Mouse (Mus musculus) urinary bladder, postnatal 25 days (tissue): Measurements from ENCODE around the gene Sirt6.

Experiments
- DNase-seq: peaks from one replicate; pipeline ENCODE4 v3.0.0; 2022; ENCODE audit warnings: low spot score

Gene Sirt6

DNA sequence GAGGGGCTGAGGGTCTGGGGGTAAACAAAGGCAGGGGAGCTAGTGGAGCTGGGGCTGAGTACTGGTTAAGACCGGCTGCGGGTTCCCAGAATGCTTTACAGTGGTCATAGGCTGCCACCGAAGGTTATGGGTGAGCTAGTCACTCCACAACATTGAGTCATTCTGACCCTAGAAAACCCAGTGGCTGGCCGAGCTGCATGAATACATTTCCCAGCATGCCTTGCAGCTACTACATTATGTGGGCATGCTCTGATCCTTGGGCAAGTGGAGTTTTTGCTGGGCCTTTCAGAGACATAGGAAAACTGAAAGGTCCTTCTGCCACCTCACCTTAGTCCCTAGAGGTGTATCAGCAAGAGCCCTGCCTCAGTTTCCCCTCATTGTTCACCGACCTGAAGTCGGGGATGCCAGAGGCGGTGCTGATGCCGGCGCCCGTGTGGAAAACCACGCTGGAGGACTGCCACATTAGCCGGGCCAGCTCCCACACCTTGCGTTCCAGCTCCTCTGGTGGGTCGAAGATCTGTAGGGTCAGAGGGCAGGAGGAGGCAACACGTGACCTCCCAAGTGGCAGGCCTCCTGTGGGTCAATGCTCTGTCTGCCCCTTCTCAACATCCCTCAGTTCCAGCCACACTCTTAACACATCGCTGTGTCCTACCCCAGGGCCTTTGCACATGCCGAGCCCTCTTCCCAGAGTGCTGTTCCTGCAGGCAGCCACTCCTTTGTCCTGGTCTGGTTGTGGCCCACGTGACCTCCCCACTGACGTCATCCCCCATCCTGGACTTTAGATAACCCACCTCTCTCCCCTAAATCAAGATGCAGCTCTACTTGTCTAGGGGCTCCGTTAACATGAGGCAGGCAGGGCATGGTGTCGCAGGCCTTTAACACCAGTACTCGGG lies 1.2 kb downstream of the Sirt6 start:
- DNase-seq = no peak

DNA sequence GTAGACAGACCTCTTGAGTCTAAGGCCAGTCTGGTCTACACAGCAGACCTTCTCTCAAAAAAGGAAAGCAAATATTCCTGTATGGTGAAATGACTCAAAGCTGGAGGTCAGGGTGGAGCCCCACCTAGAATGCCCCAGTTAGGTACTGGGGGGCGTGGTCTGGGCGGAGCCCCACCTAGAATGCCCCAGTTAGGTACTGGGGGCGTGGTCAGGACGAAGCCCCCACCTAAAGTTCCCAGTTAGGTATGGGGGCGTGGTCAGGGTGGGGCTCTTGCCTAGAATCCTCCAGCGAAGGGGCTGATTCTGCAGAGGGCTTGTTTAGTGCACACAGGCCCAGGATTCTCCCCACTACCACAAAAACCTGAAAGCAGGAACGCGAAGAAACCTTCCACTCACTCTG lies 4.2 kb downstream of the Sirt6 start:
- DNase-seq = no peak

DNA sequence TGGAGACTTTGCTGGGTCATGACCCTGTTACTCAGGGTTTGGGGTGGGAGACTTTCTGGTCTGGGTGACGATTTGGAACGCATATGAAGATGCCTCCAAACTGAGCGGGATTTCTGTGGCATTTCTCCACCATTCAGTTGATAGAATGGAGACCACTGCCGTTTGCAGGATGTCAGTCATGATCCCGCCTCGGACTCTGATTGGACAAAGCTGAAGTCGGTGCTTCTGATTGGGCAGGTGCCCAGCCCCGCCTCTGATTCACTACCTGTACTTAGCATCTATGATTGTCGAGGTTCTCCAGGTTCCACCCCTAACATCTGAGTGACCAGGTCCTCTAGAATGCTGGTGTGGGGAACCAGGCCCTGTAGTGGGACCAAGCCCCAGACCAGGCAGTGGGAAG lies 6.8 kb downstream of the Sirt6 start:
- DNase-seq = no peak

DNA sequence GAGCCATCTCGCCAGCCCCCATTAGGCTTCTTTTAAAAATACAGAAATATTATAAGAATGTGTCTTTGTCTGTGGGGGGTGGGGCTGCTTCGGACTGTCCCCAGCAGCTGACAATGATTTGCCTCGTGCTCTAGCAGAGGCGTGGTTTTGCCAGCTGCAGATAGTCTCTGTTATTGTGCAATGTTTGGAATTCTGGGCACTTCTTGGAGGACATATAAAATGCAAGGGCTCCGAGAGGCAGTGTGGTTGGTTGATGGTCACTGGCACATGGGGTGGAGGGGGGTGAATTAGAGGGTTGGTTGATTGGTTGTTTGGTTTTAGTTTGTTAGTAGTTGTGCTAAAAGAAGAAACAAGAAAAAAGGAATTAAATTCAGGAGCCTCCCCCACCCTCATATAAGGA lies 7.6 kb downstream of the Sirt6 start:
- no peak for DNase-seq

DNA sequence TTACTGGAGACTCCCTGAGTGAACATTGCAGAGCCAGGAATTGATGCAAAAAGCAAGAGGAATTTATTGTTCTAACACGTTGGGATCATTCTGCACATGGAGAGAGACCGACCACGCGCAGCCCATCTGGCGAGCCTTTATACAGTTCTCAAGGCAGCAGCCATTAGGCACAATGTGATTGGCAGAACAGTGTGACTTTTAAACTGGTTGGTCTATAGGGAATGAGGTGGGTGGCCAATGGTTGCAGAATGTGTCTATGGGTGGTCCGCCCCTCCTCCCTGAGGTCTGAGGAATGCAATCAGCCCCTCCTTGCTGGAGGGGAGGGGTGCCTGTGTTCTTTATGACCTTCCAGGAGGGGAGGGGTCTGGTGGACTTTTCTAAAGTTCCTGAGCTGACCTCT lies 12.1 kb downstream of the Sirt6 start:
- DNase-seq = no peak

DNA sequence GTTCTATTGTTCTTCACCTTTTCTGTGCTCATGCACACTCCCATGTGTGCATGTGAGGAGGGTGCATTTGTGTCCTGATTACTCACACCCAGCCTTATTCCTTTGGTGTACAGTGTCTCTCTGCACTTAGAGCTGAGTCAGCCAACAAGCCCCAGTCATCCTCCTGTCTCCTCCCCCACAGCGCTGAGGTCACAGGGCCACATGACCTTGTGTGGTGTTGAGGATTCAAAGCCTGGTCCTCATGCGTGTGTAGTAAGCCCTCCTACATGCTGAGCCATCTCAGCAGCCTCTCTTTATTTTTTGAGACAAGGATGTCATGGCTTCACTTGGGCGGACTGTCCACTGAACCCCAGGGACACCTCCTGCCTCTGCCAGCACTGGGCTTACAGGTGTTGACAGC lies 14.8 kb downstream of the Sirt6 start:
- no peak for DNase-seq

DNA sequence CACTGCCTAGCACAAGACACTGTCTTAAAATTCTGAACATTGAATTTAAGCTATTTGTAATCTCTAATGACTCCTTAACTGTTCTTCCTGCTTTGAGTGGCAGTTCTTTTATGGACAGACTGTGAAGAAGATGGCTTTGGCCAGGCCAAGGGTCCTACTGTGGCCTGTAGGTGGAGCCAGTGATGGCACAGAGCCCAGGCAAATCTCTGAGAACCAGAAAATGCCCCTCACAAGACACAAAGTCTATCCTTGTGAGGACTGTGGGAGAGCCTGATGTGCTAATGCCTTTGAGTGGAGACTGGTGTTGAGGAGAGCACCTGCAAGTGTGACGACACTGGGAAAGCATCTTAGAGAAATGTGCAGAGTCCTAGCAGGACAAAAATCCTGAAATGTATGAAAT lies 19.3 kb downstream of the Sirt6 start:
- DNase-seq = no peak

DNA sequence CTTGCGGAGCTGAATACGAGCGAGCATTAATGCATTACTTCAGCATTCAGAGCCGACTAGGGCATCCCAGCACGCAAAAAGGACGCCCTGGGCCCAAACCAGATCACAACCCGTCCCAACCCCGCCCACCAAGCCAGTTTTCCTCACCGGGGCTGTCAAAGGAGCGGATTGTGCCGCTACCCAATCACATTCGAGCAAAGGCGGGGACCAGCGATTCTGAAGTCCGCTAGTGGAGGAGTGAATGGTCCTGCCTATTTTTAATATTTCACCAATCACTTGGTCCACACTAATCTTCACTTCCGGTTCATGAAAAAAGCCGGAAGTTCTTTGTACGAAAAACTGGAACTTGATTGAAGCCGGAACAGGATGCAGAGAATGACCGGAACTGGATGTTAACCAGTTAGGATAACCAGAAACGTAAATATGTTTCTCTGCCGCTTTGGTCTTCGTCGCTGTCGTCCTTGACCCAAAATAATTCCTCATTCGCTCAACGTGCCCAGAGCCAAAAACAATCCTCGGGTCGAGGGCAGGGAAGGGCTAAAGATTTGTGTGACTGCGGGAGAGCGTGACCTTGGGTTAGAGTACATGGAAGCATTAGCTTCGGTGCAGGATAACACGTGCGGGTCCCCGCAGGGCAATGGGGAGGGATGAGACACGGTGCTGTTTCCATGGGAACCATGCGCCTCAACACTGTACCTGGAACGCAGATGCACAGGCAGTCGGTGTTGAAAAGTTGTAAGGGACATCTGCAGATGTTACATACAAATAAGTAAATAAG lies 21.4 kb downstream of the Sirt6 start, which contains the start of gene BC025920:
BC025920 (plus strand) TSS at position 297 of the 778 bp plus-strand sequence.
- DNase-seq = peak; percentile 77

DNA sequence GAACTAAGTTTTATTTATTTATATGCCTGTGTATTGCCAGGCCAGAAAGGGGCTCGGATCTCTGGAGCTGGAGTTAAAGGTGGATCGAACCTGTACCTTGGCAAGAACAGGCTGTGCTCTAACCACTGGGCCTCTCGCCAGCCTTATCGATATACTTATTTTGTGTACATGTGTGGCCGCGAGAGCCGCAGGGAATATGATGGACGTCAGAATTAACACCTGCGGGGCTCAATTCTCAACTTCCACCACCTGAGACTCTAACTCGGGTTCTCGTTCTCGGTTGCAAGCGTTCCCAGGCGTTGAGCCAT lies 22.0 kb downstream of the Sirt6 start:
- DNase-seq = no peak

DNA sequence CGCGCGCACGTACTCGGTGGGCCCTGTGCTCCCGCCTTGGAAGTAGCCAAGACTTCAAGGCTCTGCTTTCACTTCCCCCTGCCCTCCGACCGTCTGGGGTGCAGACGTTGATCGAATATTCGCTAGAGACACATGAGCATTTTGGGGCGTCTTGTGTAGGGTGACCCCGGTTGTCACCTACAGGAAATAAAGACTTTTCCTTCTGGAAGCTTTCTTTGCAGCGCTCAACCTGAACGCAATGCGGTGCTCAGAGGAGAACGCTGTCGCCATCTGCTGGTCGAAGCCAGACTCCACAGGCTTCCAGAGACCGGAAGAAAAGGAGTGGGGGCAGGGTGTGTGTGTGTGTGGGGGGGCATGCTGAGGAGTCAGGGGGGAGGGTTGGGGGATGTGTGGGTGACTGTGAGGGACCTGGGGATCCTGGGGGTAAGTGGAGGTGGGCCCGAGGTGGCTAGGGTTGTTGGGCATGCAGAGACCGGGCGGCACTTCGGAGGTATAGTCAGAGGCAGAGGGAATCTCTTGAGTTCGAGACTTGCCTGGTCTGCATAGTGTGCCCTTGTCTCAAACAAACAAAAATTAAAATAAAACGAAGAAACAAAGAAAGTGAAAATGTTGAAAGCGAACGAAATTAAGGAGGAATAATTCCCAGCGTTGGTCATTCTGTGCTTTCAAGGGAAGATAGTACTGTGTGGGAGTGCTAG lies 22.5 kb downstream of the Sirt6 start:
- peak; percentile 85 for DNase-seq

DNA sequence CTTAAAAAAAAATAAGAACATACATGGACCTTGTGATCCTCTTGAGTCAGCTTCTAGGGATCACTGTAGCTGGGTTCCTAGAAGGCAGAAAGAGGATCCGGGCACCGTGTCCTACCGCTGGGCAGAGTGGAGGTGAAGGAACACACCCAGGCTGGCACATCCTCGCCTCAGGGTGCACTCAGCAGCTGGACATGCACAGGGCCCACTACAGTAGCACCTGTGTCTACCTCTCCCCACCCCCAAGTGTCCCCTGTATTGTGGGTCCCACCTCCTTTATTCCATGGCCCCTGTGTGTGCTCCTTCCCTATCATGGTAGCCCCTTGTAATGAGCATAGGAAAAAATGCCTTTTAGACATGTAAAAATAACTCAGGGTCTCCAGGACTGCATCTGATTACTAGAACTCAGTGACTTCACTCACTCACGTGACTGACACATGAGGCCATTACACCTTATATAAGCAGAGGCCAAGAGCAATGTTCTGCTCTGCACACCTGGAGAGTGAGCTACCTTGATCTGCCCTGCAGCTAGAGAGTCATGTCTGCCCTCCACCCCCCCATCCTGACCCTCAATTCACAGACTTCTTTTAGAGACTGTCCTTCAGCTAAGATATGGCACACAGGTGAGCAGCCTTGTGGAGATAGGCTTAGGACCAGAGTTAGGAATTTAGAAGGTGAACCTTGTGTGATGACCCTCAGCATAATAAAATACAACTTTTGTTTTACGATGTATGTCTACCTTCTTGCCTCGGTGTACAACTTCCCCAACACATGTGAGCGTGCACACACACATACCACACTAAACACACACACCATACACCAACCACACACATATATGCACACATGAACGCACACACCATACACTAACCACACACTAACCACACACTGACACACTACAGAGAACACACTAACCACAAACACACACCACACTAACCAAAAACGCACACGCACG lies 23.3 kb downstream of the Sirt6 start:
- DNase-seq = no peak

DNA sequence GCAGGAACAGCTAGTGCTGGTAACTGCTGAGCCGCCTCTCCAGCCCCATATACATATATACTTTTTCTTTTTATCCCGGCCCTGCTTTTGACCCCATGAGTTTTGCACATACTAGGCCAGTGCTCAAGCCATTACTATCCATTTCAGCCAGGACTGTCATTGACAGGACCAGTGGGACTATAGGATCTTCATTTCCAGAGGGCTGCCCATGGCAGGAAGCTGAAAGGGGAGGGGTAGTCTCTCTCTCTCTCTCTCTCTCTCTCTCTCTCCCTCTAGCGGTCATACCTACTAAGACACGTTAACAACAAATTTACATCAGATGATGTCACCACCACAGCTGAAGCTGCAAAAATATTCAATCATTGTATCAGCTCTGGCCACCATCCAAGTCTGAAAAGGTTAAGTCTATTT lies 24.9 kb downstream of the Sirt6 start:
- no peak for DNase-seq

DNA sequence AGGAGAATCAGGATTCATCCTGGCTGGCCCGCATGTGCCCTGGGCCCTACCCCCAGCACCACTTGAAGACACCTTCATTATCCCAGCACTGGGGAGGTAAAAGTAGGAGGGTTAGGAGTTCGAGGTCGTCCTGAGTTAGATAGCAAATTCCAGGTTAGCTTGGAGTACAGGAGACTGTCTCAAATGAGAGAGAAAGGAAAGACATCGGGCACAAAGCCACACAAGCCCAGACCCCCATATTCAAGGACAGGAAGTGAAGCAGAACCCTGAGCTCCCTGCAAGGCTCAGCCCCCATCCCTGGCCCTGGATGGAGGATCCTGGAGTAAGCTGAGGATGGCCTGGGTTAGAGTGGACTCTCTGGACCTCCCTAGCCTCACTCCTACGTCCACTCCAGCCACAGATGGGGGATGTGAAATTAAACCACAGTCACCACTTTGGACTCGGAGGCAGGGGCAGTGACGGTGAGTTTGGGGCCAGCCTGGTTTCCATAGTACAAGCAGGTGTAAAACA lies 26.1 kb downstream of the Sirt6 start:
- DNase-seq = no peak

DNA sequence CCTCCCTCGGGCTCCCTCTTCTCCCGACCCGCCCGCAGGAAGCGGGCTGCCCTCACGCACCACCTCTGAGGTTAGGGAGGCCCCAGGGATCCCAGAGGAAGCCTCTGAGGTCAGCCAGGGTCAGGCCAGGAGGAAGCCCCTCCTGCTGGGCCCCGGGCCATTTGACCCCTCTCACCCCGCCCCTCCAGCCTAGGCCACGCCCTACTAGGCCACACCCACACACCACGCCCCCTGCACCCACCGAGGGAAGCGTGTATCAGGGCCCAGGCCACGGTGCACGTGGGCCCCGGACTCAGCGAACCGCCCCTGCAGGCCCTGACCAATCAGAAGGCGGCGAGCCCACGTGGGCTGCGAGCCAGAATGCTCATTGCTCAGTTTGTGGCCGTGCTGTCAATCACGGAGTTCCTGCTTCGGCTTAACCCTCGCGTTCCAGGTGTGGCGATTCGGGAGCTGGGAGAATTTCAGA lies 26.8 kb downstream of the Sirt6 start, which contains the start of gene Tle6:
Tle6 (minus strand) TSS at position 336 of the 466 bp plus-strand sequence.
- peak; percentile 93 for DNase-seq

DNA sequence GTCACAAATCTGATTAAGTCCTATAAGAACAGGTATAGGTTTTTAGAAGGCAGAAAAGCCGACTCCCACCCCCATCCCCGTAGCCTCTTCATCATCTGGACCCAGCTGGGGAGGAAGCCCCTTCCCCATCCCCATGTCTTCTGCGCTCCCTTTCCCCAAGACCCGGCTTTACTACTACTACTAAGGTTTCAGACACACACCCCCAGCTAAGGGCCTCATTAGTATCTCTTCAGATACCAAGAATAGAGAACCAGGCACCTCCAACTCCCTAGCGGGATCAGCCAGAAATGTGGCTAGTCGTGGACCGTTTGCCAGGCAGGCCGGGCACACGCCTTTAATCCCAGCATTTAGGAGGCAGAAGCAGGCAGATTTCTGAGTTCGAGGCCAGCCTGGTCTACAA lies 27.5 kb downstream of the Sirt6 start:
- DNase-seq = no peak

DNA sequence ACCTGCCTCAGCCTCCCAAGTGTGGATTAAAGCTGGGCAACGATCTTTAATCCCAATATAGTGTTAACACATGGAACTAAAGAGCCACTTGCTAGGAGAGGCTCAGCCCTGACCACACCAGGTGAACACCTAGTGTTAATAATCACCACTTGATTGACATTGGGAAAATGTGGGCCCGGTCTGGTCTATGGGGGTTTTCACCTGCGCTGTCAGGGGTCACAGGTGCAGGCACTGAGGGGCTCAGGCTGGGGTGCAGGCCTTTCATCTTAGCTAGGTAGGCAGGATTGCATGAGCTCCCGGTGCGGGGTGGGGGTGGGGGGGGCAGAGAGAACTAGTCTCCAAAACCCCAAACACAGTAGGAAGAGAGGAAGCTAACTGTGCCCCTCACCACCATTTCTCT lies 28.0 kb downstream of the Sirt6 start:
- DNase-seq = no peak

DNA sequence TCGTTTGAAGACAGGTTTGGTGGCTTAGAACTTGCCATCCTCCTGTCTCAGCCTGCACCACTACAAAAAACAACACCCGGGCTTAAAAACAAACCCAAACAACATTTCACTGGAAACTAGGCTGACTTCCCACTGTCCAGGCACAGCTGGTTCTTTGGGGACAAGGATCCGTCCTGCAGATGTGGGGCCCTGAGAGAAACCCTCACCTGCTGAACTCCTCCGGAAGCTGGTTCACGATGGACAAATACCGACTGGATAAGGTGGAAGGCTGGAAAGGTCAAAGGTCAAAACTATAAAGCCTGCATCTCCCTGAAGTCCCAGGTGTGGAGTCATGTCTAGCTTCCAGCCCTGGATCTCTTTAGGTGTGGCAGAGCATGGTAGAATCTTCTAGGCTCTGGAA lies 28.7 kb downstream of the Sirt6 start:
- DNase-seq = no peak

DNA sequence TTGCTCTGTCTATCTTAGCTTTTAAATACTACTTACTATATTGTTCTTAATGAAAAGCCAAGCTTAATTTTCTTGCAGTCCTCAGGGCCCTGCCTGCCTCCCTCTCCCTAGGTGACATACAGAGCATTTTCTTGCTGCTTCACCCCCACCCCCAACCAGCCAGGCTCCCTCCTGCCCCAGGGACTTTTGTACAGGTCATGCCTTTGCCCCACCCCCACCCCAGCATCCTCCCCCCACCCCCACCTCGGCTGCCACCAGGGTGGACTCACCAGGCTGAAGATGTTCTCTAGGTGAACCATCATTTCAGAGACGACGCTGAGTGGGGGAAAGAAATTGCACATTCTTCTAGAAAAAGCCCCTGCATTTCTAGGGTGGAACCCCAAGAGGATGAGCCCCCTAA lies 29.3 kb downstream of the Sirt6 start:
- no peak for DNase-seq

DNA sequence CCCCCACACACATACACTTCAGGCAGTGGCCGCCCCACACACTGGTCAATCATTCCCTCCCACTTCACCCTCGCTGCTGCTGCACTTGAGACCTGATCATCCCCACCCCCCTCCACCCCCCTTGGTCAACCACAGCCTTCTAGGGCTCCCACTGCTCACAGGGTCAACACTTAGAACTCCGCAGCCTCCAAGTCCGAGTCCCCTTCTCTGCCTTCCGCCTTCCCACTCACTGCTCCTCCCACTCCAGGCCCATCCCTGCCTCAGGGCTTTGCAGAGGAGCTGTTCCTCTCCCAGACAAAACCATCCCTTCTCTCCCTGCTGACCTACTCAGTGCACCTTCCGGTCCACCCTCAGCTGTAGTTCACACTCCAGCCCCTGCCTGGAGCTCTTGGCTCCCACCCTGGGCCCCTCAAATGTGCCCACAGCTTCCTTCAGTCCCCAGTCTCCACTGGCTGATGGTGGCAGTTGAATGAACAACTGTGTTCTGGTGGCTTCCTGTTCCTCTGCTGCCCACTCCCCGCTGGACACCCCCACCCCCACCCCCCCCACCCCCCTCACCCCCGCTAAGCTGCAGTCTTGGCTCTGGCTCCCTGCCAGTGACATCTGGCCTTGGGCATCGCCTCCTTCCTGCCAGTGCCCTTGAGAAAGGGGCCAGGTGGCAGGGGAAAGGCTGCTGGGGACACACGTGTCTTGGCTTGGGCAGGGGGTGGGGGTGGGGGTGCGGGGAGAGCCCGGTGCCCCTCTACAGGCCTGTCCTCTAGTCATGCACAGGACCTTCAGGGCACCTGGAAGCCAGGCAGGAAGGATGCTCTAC lies 30.3 kb downstream of the Sirt6 start:
- DNase-seq = no peak

DNA sequence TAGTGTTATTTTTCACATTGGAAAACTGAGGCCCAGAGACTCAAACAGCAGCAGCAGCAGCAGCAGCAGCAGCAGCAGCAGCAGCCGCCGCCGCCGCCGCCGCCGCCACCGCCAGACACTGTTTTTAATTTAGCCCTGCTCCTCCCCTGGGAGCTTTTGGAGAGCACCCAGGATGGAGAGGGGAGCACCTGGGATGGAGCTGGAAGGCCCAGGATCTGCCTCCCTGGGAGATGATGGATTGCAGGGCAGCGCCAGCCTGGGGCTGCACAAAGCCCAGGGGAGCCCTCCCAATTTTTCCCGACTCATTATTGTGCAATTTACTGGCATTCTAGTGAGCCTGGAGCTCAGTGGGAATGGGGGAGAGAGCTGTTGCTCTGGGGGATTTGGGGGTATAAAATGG lies 31.0 kb downstream of the Sirt6 start:
- DNase-seq = no peak
